Mouse (Mus musculus): ENCODE results near the gene Chrm3.

DNA sequence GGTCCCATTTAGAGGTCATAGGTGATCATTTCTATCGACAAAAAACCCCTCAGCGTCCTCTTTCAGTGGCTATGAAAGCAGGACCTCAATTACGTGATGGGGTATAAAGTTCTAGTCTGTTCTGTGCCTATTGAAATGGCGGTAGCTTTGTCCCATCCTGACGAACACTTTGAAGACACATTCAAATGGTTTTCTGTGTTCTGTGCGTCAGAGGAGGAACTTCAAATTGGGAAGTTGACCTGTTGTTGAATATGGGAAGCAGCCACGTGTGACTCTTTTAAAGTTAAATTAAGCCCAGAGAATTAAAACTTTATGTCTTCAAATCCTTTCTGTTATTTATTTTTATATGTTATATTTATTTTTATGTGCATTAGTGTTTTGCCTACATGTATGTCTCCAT is 253.3 kb downstream of the Chrm3 start:
- TF ChIP-seq POLR2A (IDR thresholded peaks at IDR 0.05; ENCODE audit: insufficient read length, low read depth) (no peak), E2F4 (IDR thresholded peaks at IDR 0.05; ENCODE audit: insufficient read depth) (no peak), TCF12 (IDR thresholded peaks at IDR 0.05; ENCODE audit: insufficient read depth, poor library complexity, severe bottlenecking) (no peak), SRF (IDR thresholded peaks at IDR 0.05; ENCODE audit: control insufficient read depth, insufficient read length, low read depth) (no peak), CEBPB (IDR thresholded peaks at IDR 0.05; ENCODE audit: insufficient read depth, poor library complexity, severe bottlenecking) (no peak), USF1 (IDR thresholded peaks at IDR 0.05; ENCODE audit: low read depth) (no peak)

Data from myocyte (in vitro differentiated cells).